Mouse (Mus musculus) myocyte (in vitro differentiated cells): ENCODE data around the gene Dbx2. TPM values are rescaled to one million over a fixed set of nuclear protein-coding genes. Genes with fewer than 3 reads are reported as not detected.

ENCODE experiments used
- H3K27me3 ChIP-seq: one replicate; pipeline ENCODE4 v1.6.1; 2011; ENCODE audit not compliant: control insufficient read depth, insufficient read depth, insufficient read length
- H3K36me3 ChIP-seq: one replicate; pipeline ENCODE4 v1.6.1; 2011; ENCODE audit not compliant: control insufficient read depth, insufficient read depth
- H3K4me2 ChIP-seq: one replicate; pipeline ENCODE4 v1.6.1; 2011; ENCODE audit warnings: low read depth, control low read depth
- H3K4me3 ChIP-seq: one replicate; pipeline ENCODE4 v1.5.1; 2011; ENCODE audit warnings: mild to moderate bottlenecking, control low read depth, moderate library complexity
- H3K79me2 ChIP-seq: one replicate; pipeline ENCODE4 v1.6.1; 2011; ENCODE audit not compliant: control insufficient read depth, insufficient read depth
- H3ac ChIP-seq: one replicate; pipeline ENCODE4 v1.6.1; 2011; ENCODE audit not compliant: control insufficient read depth, insufficient read length
- CEBPB ChIP-seq: IDR thresholded peaks from 2 replicates; pipeline ENCODE4 v1.6.1; 2011; ENCODE audit warnings: mild to moderate bottlenecking, moderate library complexity; ENCODE audit not compliant: poor library complexity, insufficient read depth, severe bottlenecking
- E2F4 ChIP-seq: IDR thresholded peaks from one replicate; pipeline ENCODE4 v1.6.1; 2011; ENCODE audit warnings: mild to moderate bottlenecking, control low read depth, moderate library complexity; ENCODE audit not compliant: insufficient read depth
- MAX ChIP-seq: IDR thresholded peaks from one replicate; pipeline ENCODE4 v1.6.1; 2011; ENCODE audit warnings: low read depth, mild to moderate bottlenecking, control low read depth
- MYOD1 ChIP-seq, 3 experiments: IDR thresholded peaks; one replicate each; pipeline ENCODE4 v1.6.1; 2011; ENCODE audit warnings: control low read depth in 2 of 3, low read depth in 2 of 3, mild to moderate bottlenecking in 2 of 3, moderate library complexity in 1 of 3; ENCODE audit not compliant: insufficient read length in 2 of 3, control insufficient read depth in 1 of 3
- MYOG ChIP-seq, 3 experiments: IDR thresholded peaks; one replicate each; pipeline ENCODE4 v1.6.1; 2011; ENCODE audit warnings: control low read depth in 2 of 3, low read depth in 2 of 3, mild to moderate bottlenecking in 2 of 3; ENCODE audit not compliant: insufficient read length in 2 of 3, control insufficient read depth in 1 of 3, insufficient read depth in 1 of 3
- POLR2A ChIP-seq: IDR thresholded peaks from one replicate; pipeline ENCODE4 v1.6.1; 2011; ENCODE audit warnings: low read depth, mild to moderate bottlenecking, control low read depth, moderate library complexity; ENCODE audit not compliant: insufficient read length
- POLR2AphosphoS2 ChIP-seq: IDR thresholded peaks from one replicate; pipeline ENCODE4 v1.6.1; 2011; ENCODE audit warnings: low read depth, control low read depth; ENCODE audit not compliant: insufficient read length
- REST ChIP-seq: IDR thresholded peaks from one replicate; pipeline ENCODE4 v1.6.1; 2011; ENCODE audit warnings: mild to moderate bottlenecking, control low read depth, moderate library complexity; ENCODE audit not compliant: insufficient read depth, insufficient read length
- SRF ChIP-seq: IDR thresholded peaks from one replicate; pipeline ENCODE4 v1.6.1; 2011; ENCODE audit warnings: low read depth; ENCODE audit not compliant: control insufficient read depth, insufficient read length
- TCF12 ChIP-seq: IDR thresholded peaks from one replicate; pipeline ENCODE4 v1.6.1; 2011; ENCODE audit warnings: mild to moderate bottlenecking, control low read depth; ENCODE audit not compliant: poor library complexity, insufficient read depth, severe bottlenecking
- TCF3 ChIP-seq: IDR thresholded peaks from one replicate; pipeline ENCODE4 v1.6.1; 2011; ENCODE audit warnings: low read depth, control low read depth; ENCODE audit not compliant: insufficient read length
- USF1 ChIP-seq: IDR thresholded peaks from one replicate; pipeline ENCODE4 v1.6.1; 2011; ENCODE audit warnings: low read depth, mild to moderate bottlenecking, control low read depth, moderate library complexity
- polyA plus RNA-seq: library from polyadenylated mRNA; unstranded; fragments of >200 nt; fragmentation: generic; extraction: Trizol; gene quantifications from one replicate; pipeline ENCODE4 v1.2.1, GENCODE M21; 2012; ENCODE audit warnings: missing spikeins

Dbx2 gene
- polyA plus RNA-seq, 1 experiment: not detected

DNA sequence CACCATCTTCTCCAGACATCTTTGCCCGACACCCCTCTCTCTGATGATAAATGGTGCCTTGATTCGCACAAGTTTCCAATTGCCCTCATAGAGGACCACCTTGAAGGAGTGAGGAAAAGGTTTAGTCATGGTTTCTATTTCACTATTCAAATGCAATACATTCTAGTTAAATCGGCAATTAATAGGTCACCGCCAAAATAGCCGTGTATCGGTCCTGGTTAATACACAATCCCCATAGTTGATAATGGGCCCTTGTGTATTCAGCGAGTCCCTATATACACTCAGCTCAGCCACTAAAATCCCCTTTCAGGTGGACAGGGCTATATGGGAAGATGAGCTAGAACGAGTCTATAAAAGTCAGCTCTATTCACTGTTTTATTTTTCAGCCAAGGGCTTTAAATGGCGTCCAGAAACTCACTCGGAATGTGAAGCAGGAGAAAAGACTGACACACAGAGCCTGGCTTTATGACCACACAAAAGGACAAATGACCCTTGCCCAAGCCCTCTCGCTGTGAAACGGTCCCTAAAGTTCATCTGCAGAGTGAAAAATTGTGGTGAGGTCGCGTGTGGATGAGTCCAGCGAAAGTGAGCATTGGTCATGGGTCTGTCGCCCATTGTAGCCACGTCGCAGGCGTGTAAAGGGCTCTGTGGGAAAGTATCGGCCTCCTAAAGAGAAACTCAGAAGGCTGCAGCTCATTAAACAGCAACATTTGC lies 16.5 kb downstream of the Dbx2 start:
- peaks cover 53% of the 10 kb centered on the region for H3K27me3 ChIP-seq
- no peak overlapping the region for H3ac ChIP-seq
- no peak for TF ChIP-seq TCF3
- no peak for TF ChIP-seq CEBPB
- no peak for TF ChIP-seq REST
- H3K4me3 ChIP-seq: no peak overlapping the region
- H3K4me2 ChIP-seq: no peak overlapping the region
- H3K79me2 ChIP-seq: no peaks in the 10 kb centered on the region
- H3K36me3 ChIP-seq: no peaks in the 10 kb centered on the region

DNA sequence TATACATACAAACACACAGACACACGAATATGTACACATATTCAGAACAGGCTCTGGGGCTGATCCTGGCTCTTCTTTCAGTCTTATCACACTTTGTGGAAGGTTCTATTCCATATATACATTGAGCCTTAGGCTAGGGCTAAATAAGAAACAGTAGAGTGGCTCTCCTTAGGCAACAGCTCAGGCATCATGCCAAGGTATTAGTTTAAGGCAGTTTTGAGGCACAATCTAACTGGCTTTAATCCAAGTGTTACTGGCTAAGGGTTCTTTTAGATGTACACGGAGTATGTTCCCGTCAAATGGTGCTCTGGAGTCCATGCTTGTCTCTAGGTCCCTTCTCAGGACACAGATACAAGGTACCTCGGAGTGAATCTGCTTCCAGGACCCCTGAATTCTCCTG lies 31.4 kb downstream of the Dbx2 start:
- Histone ChIP-seq H3K4me2 (no peak overlapping the region), H3ac (no peak overlapping the region), H3K79me2 (no peaks in the 10 kb centered on the region), H3K36me3 (no peaks in the 10 kb centered on the region), H3K4me3 (no peak overlapping the region), H3K27me3 (peaks cover 6% of the 10 kb centered on the region)
- TF ChIP-seq TCF12 (no peak), CEBPB (no peak), MAX (no peak), SRF (no peak), REST (no peak), MYOD1 (IDR thresholded peaks at IDR 0.05; ENCODE audit: control insufficient read depth in 1 of 3, insufficient read length in 2 of 3, low read depth in 2 of 3) (no peak), TCF3 (no peak), E2F4 (no peak), MYOG (IDR thresholded peaks at IDR 0.05; ENCODE audit: control insufficient read depth in 1 of 3, insufficient read depth in 1 of 3, insufficient read length in 2 of 3, low read depth in 2 of 3) (no peak), USF1 (no peak), POLR2A (no peak), POLR2AphosphoS2 (no peak)

DNA sequence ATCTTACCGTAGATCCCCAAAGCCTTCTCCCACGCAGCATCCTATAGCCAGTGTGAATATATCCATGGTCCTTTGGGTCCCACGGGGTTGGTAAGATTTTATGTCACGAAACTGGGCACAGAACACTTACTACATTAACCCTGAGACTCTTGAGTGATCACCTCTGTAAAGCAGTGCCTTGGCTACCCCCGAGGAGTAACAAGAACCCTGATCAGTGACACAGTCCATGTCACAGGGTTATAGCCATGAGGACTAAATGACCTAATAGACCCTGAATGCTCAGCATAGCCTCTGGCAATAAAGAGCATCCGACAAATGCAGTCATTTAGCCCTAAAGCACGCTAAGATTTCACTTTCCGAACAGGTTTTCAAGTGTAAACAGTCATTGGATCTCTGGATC lies 33.0 kb downstream of the Dbx2 start:
- no peak overlapping the region for H3K4me3 ChIP-seq
- H3ac ChIP-seq: no peak overlapping the region
- H3K27me3 ChIP-seq: no peaks in the 10 kb centered on the region
- no peak overlapping the region for H3K4me2 ChIP-seq
- TF ChIP-seq POLR2AphosphoS2: no peak
- no peak for TF ChIP-seq MYOG (IDR thresholded peaks at IDR 0.05; ENCODE audit: control insufficient read depth in 1 of 3, insufficient read depth in 1 of 3, insufficient read length in 2 of 3, low read depth in 2 of 3)
- TF ChIP-seq MAX: no peak
- TF ChIP-seq POLR2A: no peak
- TF ChIP-seq MYOD1 (IDR thresholded peaks at IDR 0.05; ENCODE audit: control insufficient read depth in 1 of 3, insufficient read length in 2 of 3, low read depth in 2 of 3): no peak
- TF ChIP-seq E2F4: no peak
- no peak for TF ChIP-seq SRF
- TF ChIP-seq TCF12: no peak
- no peak for TF ChIP-seq USF1
- no peak for TF ChIP-seq REST
- TF ChIP-seq CEBPB: no peak
- no peak for TF ChIP-seq TCF3
- no peaks in the 10 kb centered on the region for H3K36me3 ChIP-seq
- H3K79me2 ChIP-seq: no peaks in the 10 kb centered on the region

DNA sequence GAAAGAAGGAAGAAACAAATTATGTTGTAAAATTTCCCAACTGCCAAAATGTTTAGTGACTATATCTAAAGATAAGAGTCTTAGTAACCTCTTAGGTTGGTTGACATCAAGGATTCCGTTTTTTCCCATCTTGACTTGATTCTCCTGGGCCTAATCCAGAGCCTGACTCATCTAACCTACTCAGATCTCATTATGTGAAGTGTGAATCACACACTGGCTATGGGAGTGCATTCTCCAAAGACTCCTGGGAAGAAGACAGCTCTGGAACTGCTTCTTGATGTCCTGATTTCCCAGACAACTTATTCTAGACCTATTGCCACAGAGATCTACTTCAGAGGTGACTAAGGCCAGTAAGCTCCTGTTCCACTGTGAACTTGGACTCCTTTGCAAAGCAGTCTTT lies 43.2 kb downstream of the Dbx2 start:
- H3K36me3 ChIP-seq: no peaks in the 10 kb centered on the region
- no peaks in the 10 kb centered on the region for H3K79me2 ChIP-seq
- TF ChIP-seq MAX (no peak), MYOD1 (IDR thresholded peaks at IDR 0.05; ENCODE audit: control insufficient read depth in 1 of 3, insufficient read length in 2 of 3, low read depth in 2 of 3) (no peak), TCF3 (no peak), SRF (no peak), E2F4 (no peak)
- no peak overlapping the region for H3ac ChIP-seq
- H3K4me2 ChIP-seq: no peak overlapping the region
- no peak overlapping the region for H3K4me3 ChIP-seq
- H3K27me3 ChIP-seq: no peaks in the 10 kb centered on the region

DNA sequence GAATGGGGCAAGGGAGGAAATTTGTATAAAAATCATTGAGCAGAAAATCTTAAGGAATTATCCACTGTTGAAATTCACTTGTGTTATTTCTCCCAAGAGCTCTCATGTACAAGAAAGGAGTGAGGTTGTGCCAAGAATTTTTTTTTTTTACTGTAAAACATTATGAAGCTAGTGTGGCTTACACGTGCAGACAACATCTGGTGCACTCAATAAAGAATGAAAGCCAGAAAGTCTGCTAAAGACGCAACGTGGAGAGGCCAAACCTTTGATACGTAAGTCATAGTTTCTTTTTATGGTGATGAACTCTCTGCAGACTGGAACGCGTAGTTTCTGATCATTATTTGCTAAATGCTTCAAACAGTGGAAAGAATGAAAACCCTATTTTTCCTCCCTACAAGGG lies 54.6 kb downstream of the Dbx2 start:
- Histone ChIP-seq H3ac (no peak overlapping the region), H3K4me2 (peak overlapping the region; percentile 14), H3K79me2 (no peaks in the 10 kb centered on the region), H3K36me3 (no peaks in the 10 kb centered on the region), H3K27me3 (no peaks in the 10 kb centered on the region), H3K4me3 (no peak overlapping the region)
- TF ChIP-seq TCF12: no peak
- TF ChIP-seq USF1: no peak
- peak in 1 of 3 experiments; percentile 9 for TF ChIP-seq MYOD1 (IDR thresholded peaks at IDR 0.05; ENCODE audit: control insufficient read depth in 1 of 3, insufficient read length in 2 of 3, low read depth in 2 of 3)
- no peak for TF ChIP-seq E2F4
- TF ChIP-seq MAX: no peak
- TF ChIP-seq SRF: no peak
